Mouse (Mus musculus) testis, postnatal 14 days (tissue): ENCODE data around the gene Sept9.

Experiments used
- DNase-seq: peaks from one replicate; pipeline ENCODE4 v3.0.0; 2021; ENCODE audit warnings: low spot score

Gene Sept9

GRCm38 (mm10) chr11:117176304-117176703 lies 23.2 kb upstream of the Sept9 start:
- DNase-seq = no peak

GRCm38 (mm10) chr11:117176900-117177299 lies 22.6 kb upstream of the Sept9 start:
- DNase-seq = no peak

DNA sequence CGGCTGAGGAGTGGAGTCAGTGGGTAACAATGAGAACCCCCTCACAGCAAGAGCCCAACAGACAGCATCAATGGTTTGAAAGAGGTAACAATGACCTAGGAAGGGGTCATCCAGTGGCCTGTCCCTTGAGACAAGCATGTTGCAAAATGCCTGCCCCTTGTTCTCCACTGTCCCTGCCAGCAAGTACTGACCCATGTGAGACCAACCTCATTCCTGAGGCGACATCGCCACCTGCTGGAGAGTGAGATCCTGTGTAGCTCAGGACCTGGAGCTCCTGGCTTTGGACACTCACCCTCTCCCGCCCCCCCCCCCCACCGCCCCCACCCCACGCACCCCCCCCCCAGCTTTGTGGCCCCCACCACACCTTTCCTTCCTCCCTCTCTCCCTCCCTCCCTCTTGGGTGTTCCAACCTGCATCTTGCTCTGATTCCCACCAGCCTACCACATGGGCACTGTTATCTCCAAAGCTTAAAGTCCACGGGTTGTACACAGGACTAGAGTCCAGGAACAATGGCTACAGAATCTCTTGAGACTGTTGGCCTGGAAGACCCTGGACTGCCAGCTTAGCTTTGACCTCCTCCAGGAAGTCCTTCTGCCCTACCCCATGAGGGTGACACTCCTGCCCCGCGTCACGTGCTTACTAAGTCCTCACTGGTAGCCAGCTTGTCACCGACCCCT lies 22.0 kb upstream of the Sept9 start:
- DNase-seq = peak; percentile 75

- DNase-seq = peak; percentile 56
These were observed 19.6 kb upstream of the Sept9 start for GRCm38 (mm10) chr11:117179902-117180301.

DNA sequence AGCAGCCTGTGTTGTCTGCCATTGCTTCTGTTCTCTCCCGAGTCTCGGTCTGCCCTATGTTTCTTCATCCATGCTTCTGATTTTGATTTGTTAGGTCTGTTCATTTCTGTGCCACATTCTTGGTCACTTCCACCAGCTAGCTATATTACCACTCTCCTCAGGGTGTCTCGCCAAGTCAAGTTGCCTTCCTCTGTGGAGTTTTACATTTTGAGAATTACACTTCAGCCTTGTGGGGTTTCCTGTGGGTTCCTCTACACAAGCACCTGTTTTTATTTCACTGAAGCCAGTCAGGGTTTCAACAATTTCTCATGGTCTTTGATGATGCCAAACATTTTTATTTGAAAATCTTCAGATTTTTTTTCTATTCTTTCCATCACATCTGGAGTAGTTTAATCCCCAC lies 16.7 kb upstream of the Sept9 start:
- no peak for DNase-seq

- DNase-seq = no peak
These were observed 16.2 kb upstream of the Sept9 start for GRCm38 (mm10) chr11:117183299-117183698.

- no peak for DNase-seq
These were observed 15.6 kb upstream of the Sept9 start for GRCm38 (mm10) chr11:117183841-117184240.

DNA sequence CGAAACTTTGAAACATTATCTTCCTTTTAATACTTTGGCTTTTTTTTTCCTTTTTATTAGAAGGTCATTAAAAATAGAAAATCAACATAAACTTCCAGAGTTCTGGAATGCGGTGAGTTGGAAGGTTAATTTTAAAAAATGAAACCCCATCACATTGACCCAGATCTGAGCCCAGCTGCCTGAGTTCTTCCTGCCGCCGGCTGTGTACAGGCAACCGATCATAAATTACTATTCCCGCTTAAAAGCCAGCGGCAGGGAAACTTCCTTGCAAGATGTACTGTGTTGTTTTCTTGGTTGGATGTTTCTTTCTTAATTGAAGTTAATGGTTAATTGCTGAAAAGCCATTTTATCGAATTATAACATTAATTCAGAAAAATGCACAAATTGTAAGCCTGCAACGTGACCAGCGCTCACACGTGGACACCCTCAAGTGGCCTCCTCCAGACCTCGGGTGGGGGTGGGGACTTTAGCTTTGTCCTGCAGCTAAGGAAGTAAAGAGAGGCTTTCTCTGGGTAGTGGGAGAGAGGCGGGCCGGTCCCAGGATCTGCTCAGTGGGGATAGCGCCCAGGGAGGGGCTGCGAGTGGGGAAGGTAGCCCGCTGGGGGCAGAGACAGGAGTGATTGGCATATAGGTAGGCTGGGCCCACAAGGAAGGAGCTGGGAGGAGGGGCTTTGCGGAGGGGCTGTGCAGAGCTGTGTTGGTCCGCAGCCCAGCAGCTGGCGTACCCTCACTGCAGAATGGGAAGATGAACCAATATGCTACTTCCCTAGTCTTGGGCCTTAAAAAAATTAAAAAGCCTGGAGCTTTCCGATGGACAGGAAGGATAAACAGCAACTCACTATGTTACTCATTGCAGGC lies 14.2 kb upstream of the Sept9 start:
- no peak for DNase-seq

DNA sequence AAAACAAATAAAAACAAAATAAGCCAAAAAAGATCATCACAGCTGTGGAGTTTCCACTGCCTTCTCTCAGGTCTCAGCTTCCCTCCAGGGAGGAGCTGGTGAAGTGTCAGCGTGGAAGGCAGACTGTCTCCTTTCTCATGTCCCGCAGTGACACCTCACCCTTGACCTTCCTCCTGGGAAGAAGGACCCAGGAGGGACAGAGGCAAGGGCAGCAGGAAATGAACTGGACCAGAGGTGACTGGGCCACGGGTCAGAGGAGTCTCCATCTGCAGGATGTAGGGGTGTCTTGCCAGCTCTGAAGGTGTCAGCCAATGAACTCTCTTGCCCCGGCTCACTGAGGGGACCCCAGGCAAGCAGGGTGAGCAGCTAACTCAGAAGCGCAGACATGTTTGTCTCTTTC lies 7.9 kb upstream of the Sept9 start:
- DNase-seq = no peak

DNA sequence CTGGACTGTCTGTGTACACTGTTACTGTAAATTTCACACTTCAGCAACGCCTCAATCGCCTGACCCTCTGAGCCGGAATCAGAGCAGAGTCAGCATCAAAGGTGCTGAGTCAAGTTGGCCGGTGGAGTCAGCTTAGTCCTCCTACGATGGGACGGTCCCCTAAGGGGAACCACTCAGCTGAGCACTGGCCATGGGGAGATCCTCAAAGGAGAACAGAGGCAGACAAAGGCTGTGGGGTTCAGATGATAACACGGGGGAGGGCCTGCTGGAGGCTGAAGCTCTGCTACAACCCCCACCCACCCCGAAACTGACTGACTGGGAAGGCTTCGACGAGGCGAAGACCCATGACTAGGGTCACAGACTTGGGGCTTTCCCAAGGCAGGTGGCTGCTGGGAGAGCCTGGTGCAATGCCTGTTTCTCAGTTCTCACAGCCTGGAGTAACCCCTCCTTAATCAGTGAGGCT lies 5.0 kb upstream of the Sept9 start:
- no peak for DNase-seq

GRCm38 (mm10) chr11:117195616-117196015 lies 3.8 kb upstream of the Sept9 start:
- no peak for DNase-seq

- DNase-seq = no peak
These were observed 2.8 kb upstream of the Sept9 start for GRCm38 (mm10) chr11:117196681-117197080.

DNA sequence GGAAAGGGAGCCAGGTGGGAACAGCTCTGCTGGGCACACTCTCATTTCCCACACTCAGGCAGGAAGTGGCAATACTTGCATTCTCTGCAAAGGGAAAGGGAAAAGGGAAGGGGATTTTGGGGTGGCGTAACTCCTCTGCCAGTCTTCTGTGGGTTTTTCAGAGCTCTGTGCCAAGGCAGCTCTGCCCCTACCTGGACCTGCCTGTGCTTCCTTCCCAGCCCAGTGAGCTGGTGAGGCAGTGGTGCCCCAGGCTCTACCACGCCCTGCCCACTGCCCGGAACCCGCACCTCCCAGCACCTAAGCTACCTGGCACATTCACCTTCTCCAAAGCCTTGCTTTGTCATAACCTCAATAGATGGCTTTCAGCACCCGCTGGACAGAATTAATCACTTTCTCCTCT lies 1.3 kb upstream of the Sept9 start:
- no peak for DNase-seq

GRCm38 (mm10) chr11:117201846-117202245 lies 2.4 kb downstream of the Sept9 start:
- DNase-seq = no peak

- no peak for DNase-seq
These were observed 5.1 kb downstream of the Sept9 start for GRCm38 (mm10) chr11:117204606-117205005.

- no peak for DNase-seq
These were observed 5.6 kb downstream of the Sept9 start for GRCm38 (mm10) chr11:117205042-117205441.

GRCm38 (mm10) chr11:117205447-117205846 lies 6.0 kb downstream of the Sept9 start:
- DNase-seq = no peak

GRCm38 (mm10) chr11:117207436-117207835 lies 8.0 kb downstream of the Sept9 start:
- DNase-seq = no peak

GRCm38 (mm10) chr11:117208151-117208673 lies 8.8 kb downstream of the Sept9 start:
- DNase-seq = no peak

GRCm38 (mm10) chr11:117216713-117217112 lies 17.3 kb downstream of the Sept9 start:
- no peak for DNase-seq

- DNase-seq = no peak
These were observed 18.6 kb downstream of the Sept9 start for GRCm38 (mm10) chr11:117218070-117218469.

GRCm38 (mm10) chr11:117218498-117218897 lies 19.0 kb downstream of the Sept9 start:
- DNase-seq = no peak

- DNase-seq = no peak
These were observed 21.3 kb downstream of the Sept9 start for GRCm38 (mm10) chr11:117220777-117221176.
